Mouse (Mus musculus) myocyte (in vitro differentiated cells): ENCODE measurements around the gene Hils1. TPM values are rescaled to one million over a fixed set of nuclear protein-coding genes. Genes with fewer than 3 reads are reported as not detected.

Experiments
- H3K27me3 ChIP-seq: one replicate; pipeline ENCODE4 v1.6.1; 2011; ENCODE audit not compliant: control insufficient read depth, insufficient read depth, insufficient read length
- H3K36me3 ChIP-seq: one replicate; pipeline ENCODE4 v1.6.1; 2011; ENCODE audit not compliant: control insufficient read depth, insufficient read depth
- H3K4me2 ChIP-seq: one replicate; pipeline ENCODE4 v1.6.1; 2011; ENCODE audit warnings: low read depth, control low read depth
- H3K4me3 ChIP-seq: one replicate; pipeline ENCODE4 v1.5.1; 2011; ENCODE audit warnings: mild to moderate bottlenecking, control low read depth, moderate library complexity
- H3K79me2 ChIP-seq: one replicate; pipeline ENCODE4 v1.6.1; 2011; ENCODE audit not compliant: control insufficient read depth, insufficient read depth
- H3ac ChIP-seq: one replicate; pipeline ENCODE4 v1.6.1; 2011; ENCODE audit not compliant: control insufficient read depth, insufficient read length
- CEBPB ChIP-seq: IDR thresholded peaks from 2 replicates; pipeline ENCODE4 v1.6.1; 2011; ENCODE audit warnings: mild to moderate bottlenecking, moderate library complexity; ENCODE audit not compliant: poor library complexity, insufficient read depth, severe bottlenecking
- E2F4 ChIP-seq: IDR thresholded peaks from one replicate; pipeline ENCODE4 v1.6.1; 2011; ENCODE audit warnings: mild to moderate bottlenecking, control low read depth, moderate library complexity; ENCODE audit not compliant: insufficient read depth
- MAX ChIP-seq: IDR thresholded peaks from one replicate; pipeline ENCODE4 v1.6.1; 2011; ENCODE audit warnings: low read depth, mild to moderate bottlenecking, control low read depth
- MYOD1 ChIP-seq, 3 experiments: IDR thresholded peaks; one replicate each; pipeline ENCODE4 v1.6.1; 2011; ENCODE audit warnings: control low read depth in 2 of 3, low read depth in 2 of 3, mild to moderate bottlenecking in 2 of 3, moderate library complexity in 1 of 3; ENCODE audit not compliant: insufficient read length in 2 of 3, control insufficient read depth in 1 of 3
- MYOG ChIP-seq, 3 experiments: IDR thresholded peaks; one replicate each; pipeline ENCODE4 v1.6.1; 2011; ENCODE audit warnings: control low read depth in 2 of 3, low read depth in 2 of 3, mild to moderate bottlenecking in 2 of 3; ENCODE audit not compliant: insufficient read length in 2 of 3, control insufficient read depth in 1 of 3, insufficient read depth in 1 of 3
- POLR2A ChIP-seq: IDR thresholded peaks from one replicate; pipeline ENCODE4 v1.6.1; 2011; ENCODE audit warnings: low read depth, mild to moderate bottlenecking, control low read depth, moderate library complexity; ENCODE audit not compliant: insufficient read length
- POLR2AphosphoS2 ChIP-seq: IDR thresholded peaks from one replicate; pipeline ENCODE4 v1.6.1; 2011; ENCODE audit warnings: low read depth, control low read depth; ENCODE audit not compliant: insufficient read length
- REST ChIP-seq: IDR thresholded peaks from one replicate; pipeline ENCODE4 v1.6.1; 2011; ENCODE audit warnings: mild to moderate bottlenecking, control low read depth, moderate library complexity; ENCODE audit not compliant: insufficient read depth, insufficient read length
- SRF ChIP-seq: IDR thresholded peaks from one replicate; pipeline ENCODE4 v1.6.1; 2011; ENCODE audit warnings: low read depth; ENCODE audit not compliant: control insufficient read depth, insufficient read length
- TCF12 ChIP-seq: IDR thresholded peaks from one replicate; pipeline ENCODE4 v1.6.1; 2011; ENCODE audit warnings: mild to moderate bottlenecking, control low read depth; ENCODE audit not compliant: poor library complexity, insufficient read depth, severe bottlenecking
- TCF3 ChIP-seq: IDR thresholded peaks from one replicate; pipeline ENCODE4 v1.6.1; 2011; ENCODE audit warnings: low read depth, control low read depth; ENCODE audit not compliant: insufficient read length
- USF1 ChIP-seq: IDR thresholded peaks from one replicate; pipeline ENCODE4 v1.6.1; 2011; ENCODE audit warnings: low read depth, mild to moderate bottlenecking, control low read depth, moderate library complexity
- polyA plus RNA-seq: library from polyadenylated mRNA; unstranded; fragments of >200 nt; fragmentation: generic; extraction: Trizol; gene quantifications from one replicate; pipeline ENCODE4 v1.2.1, GENCODE M21; 2012; ENCODE audit warnings: missing spikeins

Hils1 gene
- polyA plus RNA-seq, 1 experiment, result 0.37 TPM

DNA sequence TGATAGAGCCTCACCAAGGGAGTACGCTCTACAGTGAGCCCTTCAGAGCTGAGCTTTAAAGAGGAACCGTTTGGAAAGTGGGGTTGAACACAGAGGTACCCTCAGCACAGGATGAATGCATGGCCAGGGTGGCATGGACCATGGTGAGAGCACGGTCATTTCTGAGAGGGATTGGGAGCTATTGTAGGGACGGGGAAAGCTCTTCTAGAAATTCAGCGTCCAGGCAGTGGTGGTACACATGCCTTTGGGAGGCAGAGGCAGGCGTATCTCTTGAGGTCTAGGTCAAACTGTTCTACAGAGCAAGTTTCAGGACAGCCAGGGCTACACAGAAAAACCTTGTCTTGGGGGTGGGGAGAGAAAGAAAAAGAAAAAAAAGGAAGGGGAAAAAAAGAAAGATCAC, 29.6 kb downstream of the Hils1 start:
- H3K36me3 ChIP-seq, result peaks cover 15% of the 10 kb centered on the region
- no peak overlapping the region for H3K4me3 ChIP-seq
- H3K79me2 ChIP-seq, result peaks cover 42% of the 10 kb centered on the region
- TF ChIP-seq CEBPB, result no peak
- TF ChIP-seq MAX, result no peak
- no peak for TF ChIP-seq E2F4
- TF ChIP-seq MYOD1 (IDR thresholded peaks at IDR 0.05; ENCODE audit: control insufficient read depth in 1 of 3, insufficient read length in 2 of 3, low read depth in 2 of 3), result no peak
- TF ChIP-seq POLR2A, result no peak
- no peak for TF ChIP-seq TCF12
- no peak for TF ChIP-seq MYOG (IDR thresholded peaks at IDR 0.05; ENCODE audit: control insufficient read depth in 1 of 3, insufficient read depth in 1 of 3, insufficient read length in 2 of 3, low read depth in 2 of 3)
- TF ChIP-seq TCF3, result no peak
- no peak for TF ChIP-seq USF1
- no peak for TF ChIP-seq SRF
- TF ChIP-seq POLR2AphosphoS2, result no peak
- TF ChIP-seq REST, result no peak
- no peak overlapping the region for H3K4me2 ChIP-seq
- no peak overlapping the region for H3ac ChIP-seq
- no peaks in the 10 kb centered on the region for H3K27me3 ChIP-seq

DNA sequence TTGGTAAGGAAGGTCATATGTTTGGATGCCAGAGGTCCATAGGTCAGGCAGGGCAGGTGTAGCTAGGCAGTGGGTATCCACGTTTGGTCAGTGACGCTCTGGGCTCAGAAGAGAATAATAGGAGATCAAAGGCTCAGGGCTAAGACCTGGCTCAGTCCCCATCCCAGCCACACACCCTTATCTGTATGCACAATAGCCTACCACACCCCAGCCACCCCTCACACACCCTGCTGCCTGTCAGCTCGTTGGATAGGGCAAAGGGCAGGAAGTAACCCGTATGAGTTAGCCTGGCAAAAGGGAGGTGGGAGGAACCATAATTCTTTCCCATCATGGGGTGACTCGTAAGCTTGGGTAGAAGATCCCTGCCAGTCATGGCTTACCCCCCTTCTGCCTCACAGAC, 30.2 kb downstream of the Hils1 start:
- Histone ChIP-seq H3K79me2 (peaks cover 36% of the 10 kb centered on the region), H3K4me3 (no peak overlapping the region), H3ac (no peak overlapping the region), H3K27me3 (no peaks in the 10 kb centered on the region), H3K36me3 (peaks cover 15% of the 10 kb centered on the region), H3K4me2 (no peak overlapping the region)
- no peak for TF ChIP-seq MYOG (IDR thresholded peaks at IDR 0.05; ENCODE audit: control insufficient read depth in 1 of 3, insufficient read depth in 1 of 3, insufficient read length in 2 of 3, low read depth in 2 of 3)
- TF ChIP-seq POLR2AphosphoS2, result no peak
- TF ChIP-seq TCF3, result no peak
- TF ChIP-seq REST, result no peak
- TF ChIP-seq SRF, result no peak
- no peak for TF ChIP-seq USF1
- no peak for TF ChIP-seq CEBPB

DNA sequence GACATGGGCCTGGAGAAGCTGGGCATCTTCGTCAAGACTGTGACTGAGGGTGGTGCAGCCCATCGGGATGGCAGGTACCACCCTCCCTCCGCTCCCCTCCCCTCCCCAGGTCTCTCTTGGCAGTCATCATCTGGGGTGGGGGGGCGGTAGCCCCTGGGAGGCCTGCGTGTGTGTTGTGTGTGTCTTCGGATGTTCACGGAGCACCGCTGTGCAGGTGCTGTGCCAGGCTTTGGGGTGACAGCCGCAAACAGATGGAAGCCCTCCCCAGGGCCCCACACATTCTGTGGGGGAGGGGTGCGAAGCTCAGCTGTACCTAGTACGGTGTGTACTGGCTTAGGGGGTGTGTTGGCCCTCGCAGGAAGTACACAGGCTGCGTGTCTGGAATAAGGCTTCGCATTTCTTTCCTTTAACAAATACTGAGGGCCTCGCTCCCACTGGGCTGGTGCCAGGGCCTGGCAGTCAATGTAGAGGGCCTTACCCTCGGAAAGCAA, 30.7 kb downstream of the Hils1 start:
- no peak overlapping the region for H3K4me3 ChIP-seq
- H3K4me2 ChIP-seq, result no peak overlapping the region
- TF ChIP-seq MYOD1 (IDR thresholded peaks at IDR 0.05; ENCODE audit: control insufficient read depth in 1 of 3, insufficient read length in 2 of 3, low read depth in 2 of 3) (no peak), TCF3 (no peak), POLR2A (no peak), USF1 (no peak), CEBPB (no peak), E2F4 (no peak), SRF (no peak), MAX (no peak), REST (no peak), MYOG (IDR thresholded peaks at IDR 0.05; ENCODE audit: control insufficient read depth in 1 of 3, insufficient read depth in 1 of 3, insufficient read length in 2 of 3, low read depth in 2 of 3) (no peak), TCF12 (no peak), POLR2AphosphoS2 (no peak)

DNA sequence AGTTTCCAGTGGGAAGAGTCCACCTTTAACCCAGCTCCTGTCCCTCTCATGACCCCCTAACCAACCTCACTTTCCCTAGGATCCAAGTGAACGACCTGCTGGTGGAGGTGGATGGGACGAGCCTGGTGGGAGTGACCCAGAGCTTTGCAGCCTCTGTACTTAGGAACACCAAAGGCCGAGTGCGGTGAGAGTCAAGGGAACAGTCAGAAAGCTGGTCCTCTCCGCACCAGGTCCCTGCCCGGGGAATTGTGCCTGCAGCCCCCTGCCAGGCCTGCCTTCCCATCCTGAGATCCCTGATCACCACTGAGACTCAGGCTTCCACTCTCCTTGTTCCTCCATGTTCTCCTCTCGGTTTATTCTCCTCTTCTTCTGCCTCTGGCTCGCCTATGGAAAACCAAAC, 32.7 kb downstream of the Hils1 start:
- TF ChIP-seq TCF12, result no peak
- TF ChIP-seq CEBPB, result no peak
- no peak for TF ChIP-seq POLR2A
- peaks cover 11% of the 10 kb centered on the region for H3K36me3 ChIP-seq
- H3ac ChIP-seq, result no peak overlapping the region
- H3K27me3 ChIP-seq, result no peaks in the 10 kb centered on the region
- no peak overlapping the region for H3K4me2 ChIP-seq
- H3K4me3 ChIP-seq, result no peak overlapping the region
- H3K79me2 ChIP-seq, result peaks cover 11% of the 10 kb centered on the region

More for the DNA sequence above, 30.7 kb downstream of the Hils1 start:
- Histone ChIP-seq H3ac (no peak overlapping the region), H3K36me3 (peaks cover 15% of the 10 kb centered on the region), H3K27me3 (no peaks in the 10 kb centered on the region), H3K79me2 (peaks cover 31% of the 10 kb centered on the region)

DNA sequence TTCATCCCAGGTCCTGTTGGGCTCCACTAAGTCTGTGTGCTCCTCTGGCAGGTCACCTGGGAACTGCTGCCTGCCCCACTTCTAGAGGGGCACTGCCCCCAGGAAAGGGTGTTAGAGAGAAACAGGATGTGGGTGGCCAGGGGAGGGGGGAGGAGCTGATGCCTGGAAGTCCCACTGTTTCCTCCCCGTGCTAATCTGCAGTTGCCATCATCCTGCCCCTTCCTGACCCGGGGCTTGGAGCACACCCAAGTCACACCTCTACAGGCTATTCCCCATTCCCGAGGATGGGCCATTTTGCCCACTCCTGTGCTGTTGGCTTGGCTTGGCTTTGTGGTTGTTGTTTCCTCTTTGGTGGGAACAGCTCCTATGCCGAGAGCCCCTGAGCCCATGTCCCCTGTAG, 33.2 kb downstream of the Hils1 start:
- H3K36me3 ChIP-seq, result peaks cover 10% of the 10 kb centered on the region
- H3ac ChIP-seq, result no peak overlapping the region
- no peak overlapping the region for H3K4me2 ChIP-seq
- H3K79me2 ChIP-seq, result peaks cover 8% of the 10 kb centered on the region
- no peak overlapping the region for H3K4me3 ChIP-seq
- no peaks in the 10 kb centered on the region for H3K27me3 ChIP-seq
- no peak for TF ChIP-seq USF1
- no peak for TF ChIP-seq E2F4
- TF ChIP-seq POLR2A, result no peak
- TF ChIP-seq POLR2AphosphoS2, result no peak
